ENCODE assay signal across 8 mouse cellular contexts in genomic region chr9:105527219-105527618, GRCm38 (mm10). TPM values are rescaled to one million over a fixed set of nuclear protein-coding genes. Genes with fewer than 3 reads are reported as not detected.
DNase-seq lines count a peak whose midpoint lies in the region; ATAC-seq and TF ChIP-seq lines count a peak whose summit lies in the region.

Gene Atp2c1, minus strand, starts transcription at chr9:105527319.

- no peak within 1 kb of the TSS for H3K4me3 ChIP-seq in ES-Bruce4 (ENCODE audit: low read depth, low read length)
- no peak within 1 kb of the TSS for H3K4me3 ChIP-seq in forebrain, embryonic 16.5 days (replicated peaks; ENCODE audit: low read length)
- H3K4me3 ChIP-seq in hindbrain, embryonic 11.5 days (ENCODE audit: low read depth, low read length) = no peak within 1 kb of the TSS
- no peak within 1 kb of the TSS for H3K4me3 ChIP-seq in liver, embryonic 12.5 days
- no peak within 1 kb of the TSS for H3K4me3 ChIP-seq in stomach, postnatal 0 days (ENCODE audit: low read depth, low read length)

- no peak for TF ChIP-seq POLR2A in ES-Bruce4 (IDR thresholded peaks at IDR 0.05; ENCODE audit: insufficient read depth, low read length)

- no peak within 1 kb of the TSS for H3K9ac ChIP-seq in ES-Bruce4 (ENCODE audit: low read depth, poor library complexity, severe bottlenecking)
- H3K9ac ChIP-seq in forebrain, embryonic 16.5 days (replicated peaks; ENCODE audit: low read depth, low read length) = no peak within 1 kb of the TSS
- H3K9ac ChIP-seq in hindbrain, embryonic 11.5 days (ENCODE audit: low read depth, low read length) = no peak within 1 kb of the TSS
- H3K9ac ChIP-seq in liver, embryonic 12.5 days = no peak within 1 kb of the TSS
- no peak within 1 kb of the TSS for H3K9ac ChIP-seq in stomach, postnatal 0 days (ENCODE audit: low read length)

- no peak within 1 kb of the TSS for H3K27ac ChIP-seq in ES-Bruce4 (ENCODE audit: insufficient read depth, low read length)
- no peak within 1 kb of the TSS for H3K27ac ChIP-seq in forebrain, embryonic 16.5 days (ENCODE audit: low read length)
- H3K27ac ChIP-seq in hindbrain, embryonic 11.5 days (ENCODE audit: low read depth, low read length) = no peak within 1 kb of the TSS
- no peak within 1 kb of the TSS for H3K27ac ChIP-seq in liver, embryonic 12.5 days
- H3K27ac ChIP-seq in stomach, postnatal 0 days (replicated peaks) = no peak within 1 kb of the TSS

- CTCF ChIA-PET in Patski (lab: Charles Lee) = no interaction called here

- no peak within 1 kb of the TSS for H3K4me2 ChIP-seq in forebrain, embryonic 16.5 days (ENCODE audit: low read length)
- no peak within 1 kb of the TSS for H3K4me2 ChIP-seq in hindbrain, embryonic 11.5 days (replicated peaks; ENCODE audit: low read depth, low read length)
- no peak within 1 kb of the TSS for H3K4me2 ChIP-seq in liver, embryonic 12.5 days
- H3K4me2 ChIP-seq in stomach, postnatal 0 days (replicated peaks; ENCODE audit: low read depth) = no peak within 1 kb of the TSS

- WGBS in forebrain, embryonic 16.5 days = 92% methylated on average over 12 of the region's 12 CpGs
- 94% methylated on average over 12 of the region's 12 CpGs for WGBS in hindbrain, embryonic 11.5 days
- WGBS in liver, embryonic 12.5 days (ENCODE audit: insufficient replicate concordance) = 69% methylated on average over 12 of the region's 12 CpGs
- 89% methylated on average over 12 of the region's 12 CpGs for WGBS in stomach, postnatal 0 days

- H3K36me3 ChIP-seq in ES-Bruce4 (ENCODE audit: control insufficient read depth, insufficient read depth, low read length, poor library complexity, severe bottlenecking) = no peaks in the 10 kb centered on the region
- H3K36me3 ChIP-seq in forebrain, embryonic 16.5 days (ENCODE audit: control insufficient read depth, insufficient read depth) = no peaks in the 10 kb centered on the region
- no peaks in the 10 kb centered on the region for H3K36me3 ChIP-seq in hindbrain, embryonic 11.5 days (ENCODE audit: control insufficient read depth, insufficient read depth, low read length)
- no peaks in the 10 kb centered on the region for H3K36me3 ChIP-seq in liver, embryonic 12.5 days
- H3K36me3 ChIP-seq in stomach, postnatal 0 days (ENCODE audit: control insufficient read depth, insufficient read depth, low read length) = no peaks in the 10 kb centered on the region

- H3K9me3 ChIP-seq in ES-Bruce4 (replicated peaks; ENCODE audit: control insufficient read depth, insufficient read depth, low read length, poor library complexity, severe bottlenecking) = no peaks in the 10 kb centered on the region
- no peaks in the 10 kb centered on the region for H3K9me3 ChIP-seq in forebrain, embryonic 16.5 days (ENCODE audit: control insufficient read depth, low read length)
- no peaks in the 10 kb centered on the region for H3K9me3 ChIP-seq in hindbrain, embryonic 11.5 days (ENCODE audit: control insufficient read depth, low read length)
- H3K9me3 ChIP-seq in liver, embryonic 12.5 days (replicated peaks) = no peaks in the 10 kb centered on the region
- H3K9me3 ChIP-seq in stomach, postnatal 0 days (ENCODE audit: control insufficient read depth, low read length) = no peaks in the 10 kb centered on the region

- no peak for TF ChIP-seq EP300 in ES-Bruce4 (IDR thresholded peaks at IDR 0.05; ENCODE audit: insufficient read depth, low read depth, low read length)
- no peak for TF ChIP-seq EP300 in stomach, postnatal 0 days (optimal IDR thresholded peaks at IDR 0.05)

- POLR2A ChIA-PET in Patski (lab: Charles Lee) = no interaction called here

- TF ChIP-seq CTCF in ES-Bruce4 (IDR thresholded peaks at IDR 0.05; ENCODE audit: low read depth, low read length) (no peak), Patski (IDR thresholded peaks at IDR 0.05) (no peak)
- TF ChIP-seq CTCF in stomach, postnatal 0 days (IDR thresholded peaks at IDR 0.05; ENCODE audit: low read depth) = no peak

- H3K27me3 ChIP-seq in ES-Bruce4 (ENCODE audit: control insufficient read depth, insufficient read depth, low read length, poor library complexity, severe bottlenecking) = no peaks in the 10 kb centered on the region
- H3K27me3 ChIP-seq in Patski = peaks cover 10% of the 10 kb centered on the region
- H3K27me3 ChIP-seq in forebrain, embryonic 16.5 days (replicated peaks; ENCODE audit: control insufficient read depth, insufficient read depth, low read length) = no peaks in the 10 kb centered on the region
- no peaks in the 10 kb centered on the region for H3K27me3 ChIP-seq in hindbrain, embryonic 11.5 days (ENCODE audit: control insufficient read depth, insufficient read depth, low read length)
- H3K27me3 ChIP-seq in liver, embryonic 12.5 days (replicated peaks) = no peaks in the 10 kb centered on the region
- no peaks in the 10 kb centered on the region for H3K27me3 ChIP-seq in stomach, postnatal 0 days (ENCODE audit: control insufficient read depth, insufficient read depth, low read length)

- no peak for ATAC-seq in Patski
- ATAC-seq in forebrain, embryonic 16.5 days = no peak
- ATAC-seq in hindbrain, embryonic 11.5 days (ENCODE audit: low FRiP score) = no peak
- no peak for ATAC-seq in liver, embryonic 12.5 days
- ATAC-seq in stomach, postnatal 0 days (ENCODE audit: low FRiP score, low TSS enrichment) = no peak

- DNase-seq in Patski (ENCODE audit: low read depth, low spot score) = no peak
- no peak for DNase-seq in hindbrain, embryonic 11.5 days (ENCODE audit: low spot score)
- DNase-seq in stomach, postnatal 0 days (ENCODE audit: low spot score) = no peak
- DNase-seq in kidney, postnatal 10 days = no peak
- DNase-seq in testis, postnatal 14 days (ENCODE audit: low spot score) = no peak

- H3K4me1 ChIP-seq in ES-Bruce4 (ENCODE audit: control insufficient read depth, insufficient read depth, low read length) = no peaks in the 10 kb centered on the region
- peaks cover 9% of the 10 kb centered on the region for H3K4me1 ChIP-seq in forebrain, embryonic 16.5 days (replicated peaks; ENCODE audit: control insufficient read depth, insufficient read depth, low read length)
- no peaks in the 10 kb centered on the region for H3K4me1 ChIP-seq in hindbrain, embryonic 11.5 days (replicated peaks; ENCODE audit: control insufficient read depth, insufficient read depth, low read length)
- H3K4me1 ChIP-seq in liver, embryonic 12.5 days = peaks cover 27% of the 10 kb centered on the region
- 0 out of 2 replicates have a peak, but pooled peaks cover 2% of the 10 kb centered on the region for H3K4me1 ChIP-seq in stomach, postnatal 0 days (replicated peaks; ENCODE audit: control insufficient read depth, insufficient read depth)

- in situ Hi-C loops in Patski (cut with MboI; ENCODE audit: low pct_unique_long_range_greater_than_20kb) = no loop called here

RNA-seq across cellular contexts. Expression of gene Atp2c1, which starts in this region (rescaled TPM):
- polyA plus RNA-seq in ES-Bruce4 (2011; ENCODE audit: insufficient read depth, insufficient read length, low read depth, missing spikeins) = 62.7 and 79.6 TPM in 2 replicates
- polyA plus RNA-seq in Patski (2021) = 60.1 TPM
- 90.1 and 96.2 TPM in 2 replicates for polyA plus RNA-seq in forebrain, embryonic 16.5 days (2015; fragmentation: Nextera tagmentation; extraction: Ambion mirVana)
- polyA plus RNA-seq in hindbrain, embryonic 11.5 days (2014; fragmentation: Nextera tagmentation; extraction: Ambion mirVana) = 65.3 and 83.1 TPM in 2 replicates
- 33.8 and 34.1 TPM in 2 replicates for polyA plus RNA-seq in liver, embryonic 12.5 days (2016; fragmentation: Nextera tagmentation; extraction: Ambion mirVana)
- 33.2 and 36.6 TPM in 2 replicates for polyA plus RNA-seq in stomach, postnatal 0 days (2015; fragmentation: Nextera tagmentation; extraction: Ambion mirVana)
